Mouse (Mus musculus): ENCODE data around the gene Maf.

The Maf gene

DNA sequence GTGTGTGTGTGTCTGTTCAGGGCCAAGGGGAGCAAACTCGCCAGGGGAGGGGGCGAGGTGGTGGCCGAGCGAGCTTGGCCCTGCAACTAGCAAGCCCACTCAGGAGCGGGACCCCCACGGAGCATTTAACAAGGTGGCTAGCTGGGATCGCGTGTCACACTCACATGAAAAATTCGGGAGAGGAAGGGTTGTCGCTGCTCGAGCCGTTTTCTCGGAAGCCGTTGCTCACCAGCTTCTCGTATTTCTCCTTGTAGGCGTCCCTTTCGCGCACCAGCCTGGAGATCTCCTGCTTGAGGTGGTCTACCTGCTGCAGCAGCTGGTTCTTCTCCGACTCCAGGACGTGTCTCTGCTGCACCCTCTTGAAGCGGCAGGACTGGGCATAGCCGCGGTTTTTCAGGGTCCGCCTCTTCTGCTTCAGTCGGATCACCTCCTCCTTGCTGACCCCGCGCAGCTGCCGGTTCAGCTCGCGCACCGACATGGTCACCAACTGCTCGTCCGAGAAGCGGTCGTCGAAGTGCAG, 1.9 kb downstream of the Maf start:
- DNase-seq (ENCODE audit: low spot score in 2 of 2) = peak; percentile 48 to 51

DNA sequence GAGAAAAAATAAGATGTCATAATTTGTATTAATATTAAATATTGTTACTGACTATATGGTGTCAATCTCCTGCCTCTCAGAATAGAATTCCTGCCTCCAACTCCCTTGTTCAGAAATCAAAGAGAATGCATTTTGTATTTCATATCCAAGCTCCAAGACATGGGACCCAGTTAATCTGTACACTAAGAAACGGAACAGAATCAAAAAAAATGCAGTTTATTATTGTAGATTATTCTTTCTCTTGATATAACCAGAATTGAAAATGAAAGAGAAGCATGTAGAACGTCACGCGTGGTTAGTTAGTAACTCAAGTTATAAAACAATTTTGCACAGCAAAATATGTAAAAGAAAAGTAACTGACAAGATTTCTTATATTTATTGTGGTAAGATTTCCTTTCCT, 4.5 kb downstream of the Maf start:
- no peak for DNase-seq (ENCODE audit: low spot score in 2 of 2)

DNA sequence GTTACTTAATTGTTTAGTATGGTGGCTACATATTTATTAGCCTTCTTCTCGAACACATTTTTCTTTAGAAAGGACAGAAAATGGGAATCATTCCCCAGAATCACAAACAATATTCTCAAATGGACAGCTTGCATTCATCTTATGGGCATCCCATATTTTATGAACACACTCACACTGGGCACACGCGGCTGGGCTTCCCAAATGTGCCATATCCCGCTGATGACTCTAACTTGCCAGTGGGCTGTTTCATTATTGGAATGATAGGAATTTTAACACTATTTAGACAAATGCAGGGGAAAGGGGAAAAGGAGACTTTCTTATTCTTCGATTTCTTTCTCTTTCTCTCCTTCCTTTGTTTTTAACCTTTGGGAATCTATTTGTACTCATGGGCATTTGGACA, 6.6 kb downstream of the Maf start:
- DNase-seq (ENCODE audit: low spot score in 2 of 2) = no peak

DNA sequence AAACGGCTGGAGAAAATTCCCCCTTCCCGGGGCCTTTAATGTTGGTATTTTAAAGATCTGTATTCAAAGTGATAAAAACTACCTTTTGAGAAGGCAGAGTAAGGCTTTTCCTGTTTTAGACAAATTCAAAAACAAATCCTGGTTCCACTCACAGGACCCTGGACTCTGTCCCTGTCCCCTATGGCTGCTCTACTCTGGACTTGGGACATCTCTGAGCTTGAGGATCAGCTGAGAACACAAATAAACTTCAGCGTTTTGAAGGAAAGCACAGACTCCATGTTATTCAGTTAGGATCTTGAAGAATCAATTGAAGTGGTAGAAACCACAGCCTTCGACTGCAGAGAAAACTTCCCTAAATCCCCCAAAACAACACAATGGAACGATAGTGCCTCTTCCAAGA, 8.4 kb downstream of the Maf start:
- no peak for DNase-seq (ENCODE audit: low spot score in 2 of 2)

DNA sequence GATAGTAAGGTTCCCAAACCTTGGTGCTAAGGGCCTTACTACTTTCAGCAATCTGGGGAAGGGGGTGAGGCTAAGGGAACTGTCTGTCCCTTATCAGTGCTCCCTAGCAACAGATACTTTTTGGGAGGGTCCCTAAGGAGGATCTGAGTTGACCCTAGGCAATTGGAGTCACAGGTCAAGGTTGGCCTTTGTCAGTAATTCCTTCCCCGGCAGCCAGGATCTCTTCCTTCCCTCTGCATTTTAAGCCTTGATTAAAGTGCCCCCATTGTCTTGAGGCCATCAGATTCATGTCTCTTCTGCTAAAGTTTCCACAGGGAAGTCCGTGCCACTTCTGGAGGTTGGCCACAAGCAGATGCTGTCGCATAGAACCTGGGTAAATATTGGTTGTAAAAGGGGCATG, 10.2 kb downstream of the Maf start:
- no peak for DNase-seq (ENCODE audit: low spot score in 2 of 2)

DNA sequence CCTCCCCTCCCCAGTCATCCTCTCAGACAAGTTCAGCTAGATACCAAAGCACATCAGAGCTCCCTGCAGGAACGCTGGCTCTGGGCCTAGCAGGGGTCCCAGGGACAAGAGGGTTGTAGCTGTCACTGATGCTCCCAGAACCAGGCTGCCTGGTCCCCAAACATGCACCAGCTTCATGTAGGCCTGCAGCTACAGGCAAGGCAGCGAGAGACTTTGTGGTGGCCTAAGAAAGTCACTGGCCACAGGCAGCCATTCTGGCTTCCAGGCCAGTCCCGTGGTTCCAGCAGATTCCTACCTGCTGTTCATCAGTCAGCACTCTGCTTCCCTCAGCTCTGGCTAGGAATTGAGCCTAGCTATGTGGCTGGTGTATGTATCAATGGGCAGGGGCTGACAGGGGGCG, 10.9 kb downstream of the Maf start:
- no peak for DNase-seq (ENCODE audit: low spot score in 2 of 2)

DNA sequence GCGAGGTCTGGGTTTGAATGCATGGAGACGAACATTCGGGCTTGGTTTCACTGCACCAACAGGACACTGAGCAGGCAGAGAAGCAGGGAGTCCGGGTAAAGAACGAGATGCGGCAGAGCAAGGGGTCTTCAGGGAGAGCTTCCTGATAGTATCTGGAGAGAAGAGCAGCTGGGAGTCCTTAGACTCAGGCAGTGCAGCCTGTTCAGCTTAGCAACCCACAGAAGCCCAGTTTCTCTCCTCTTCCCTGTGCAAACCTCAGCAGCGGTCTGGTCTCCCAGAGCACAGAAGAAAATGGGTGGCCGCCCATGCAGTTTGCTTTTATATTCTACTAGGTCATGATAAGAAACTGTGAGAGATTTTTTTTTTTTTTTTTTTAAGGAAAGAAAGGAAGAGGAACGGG, 20.2 kb downstream of the Maf start:
- DNase-seq (ENCODE audit: low spot score in 2 of 2) = no peak

DNA sequence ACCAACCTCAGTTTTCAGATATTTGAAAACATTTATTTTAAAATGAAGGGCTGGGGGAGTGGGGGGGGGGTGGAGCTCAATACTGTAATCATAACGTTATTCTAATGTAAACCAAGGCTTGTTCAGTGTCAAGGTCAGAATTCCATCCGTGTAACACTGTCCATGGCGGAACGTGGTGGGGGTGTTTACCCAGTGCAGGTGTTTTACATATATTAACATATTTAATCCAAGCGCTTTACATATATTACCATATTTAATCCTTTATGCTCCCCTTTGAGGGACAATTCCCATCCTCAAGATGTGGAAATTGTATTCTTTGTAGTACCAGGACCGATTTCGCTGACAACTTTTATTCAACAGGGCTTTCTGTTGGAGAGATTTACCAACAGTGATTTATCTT, 24.3 kb downstream of the Maf start:
- no peak for DNase-seq (ENCODE audit: low spot score in 2 of 2)

DNA sequence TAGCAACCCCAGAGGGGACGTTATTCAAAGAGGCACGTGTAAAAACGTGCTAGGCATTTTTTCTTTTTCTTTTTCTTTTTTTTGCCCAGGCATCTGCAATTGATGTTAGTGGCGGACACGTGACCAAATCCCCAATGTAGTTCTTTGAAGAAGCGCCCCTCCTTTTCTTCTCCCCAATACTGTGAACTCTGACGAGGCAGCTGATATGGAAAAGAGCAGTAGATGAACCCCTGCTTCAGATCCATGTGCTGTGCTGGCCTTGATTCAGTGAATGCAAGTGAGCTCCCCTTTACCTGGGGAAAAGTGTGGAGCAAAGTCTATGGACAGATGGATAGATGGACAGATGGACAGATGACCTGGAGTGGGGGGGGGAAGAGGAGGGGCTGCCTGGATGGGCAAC, 28.1 kb downstream of the Maf start:
- DNase-seq (ENCODE audit: low spot score in 2 of 2) = no peak

DNA sequence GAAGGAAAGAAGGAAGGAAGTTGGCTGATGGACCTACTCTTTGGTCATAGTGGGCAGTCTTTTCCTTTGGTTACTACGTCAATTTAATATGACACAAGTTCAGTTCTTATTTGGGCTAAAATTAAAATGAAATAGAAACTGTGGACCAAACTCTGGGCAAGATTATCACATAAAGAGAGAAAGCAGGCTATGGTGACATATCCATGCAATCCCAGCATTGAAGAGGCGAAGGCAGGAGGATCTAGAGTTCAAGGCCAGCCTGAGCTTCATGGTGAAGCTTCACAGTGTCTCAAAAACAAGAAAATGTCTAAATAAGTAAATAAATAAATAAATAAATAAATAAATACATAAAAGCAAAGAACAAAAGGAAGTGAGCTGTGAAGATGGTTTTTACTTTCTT, 42.7 kb downstream of the Maf start:
- DNase-seq (ENCODE audit: low spot score in 2 of 2) = no peak

DNA sequence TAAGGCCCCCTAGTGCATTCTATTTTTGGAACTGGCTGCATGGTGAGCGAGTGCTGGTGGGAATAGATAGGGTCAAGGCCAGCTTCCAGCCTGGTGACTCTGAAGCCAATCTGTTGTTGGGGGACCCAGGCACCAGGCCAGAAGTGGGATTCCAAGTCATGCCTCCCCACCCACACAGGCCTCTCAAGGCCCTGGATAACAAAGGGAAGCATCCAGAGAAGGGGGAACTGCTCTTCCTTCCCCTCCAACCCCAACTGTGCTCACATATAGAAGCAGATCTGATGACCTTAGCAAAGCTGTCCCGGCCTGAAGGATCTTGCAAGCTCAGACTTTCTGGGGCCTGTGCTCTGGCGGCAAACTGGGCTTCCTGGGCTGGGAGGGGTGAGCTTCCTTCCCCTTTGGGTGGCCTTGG, 57.5 kb downstream of the Maf start:
- DNase-seq (ENCODE audit: low spot score in 2 of 2) = peak; percentile 59 to 68

DNA sequence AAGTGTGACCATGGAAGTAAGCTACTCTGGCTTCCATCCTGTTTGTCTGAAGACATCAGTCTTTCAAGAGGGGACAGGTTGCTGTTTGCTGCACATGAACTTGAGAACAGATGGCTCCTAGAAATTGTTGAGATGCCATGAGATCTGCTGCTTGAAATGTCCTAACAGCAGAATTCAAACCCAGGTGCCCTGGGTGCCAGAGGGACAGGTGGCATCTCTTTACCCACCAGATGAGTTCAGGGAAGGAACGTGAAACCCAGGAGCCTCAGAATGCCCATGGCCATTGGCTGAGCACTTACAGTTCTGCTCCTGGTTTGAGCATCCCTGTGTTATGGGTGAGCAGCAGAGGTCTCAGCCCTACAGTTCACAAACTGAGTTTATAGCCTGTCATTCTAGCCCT, 62.5 kb downstream of the Maf start:
- no peak for DNase-seq (ENCODE audit: low spot score in 2 of 2)

DNA sequence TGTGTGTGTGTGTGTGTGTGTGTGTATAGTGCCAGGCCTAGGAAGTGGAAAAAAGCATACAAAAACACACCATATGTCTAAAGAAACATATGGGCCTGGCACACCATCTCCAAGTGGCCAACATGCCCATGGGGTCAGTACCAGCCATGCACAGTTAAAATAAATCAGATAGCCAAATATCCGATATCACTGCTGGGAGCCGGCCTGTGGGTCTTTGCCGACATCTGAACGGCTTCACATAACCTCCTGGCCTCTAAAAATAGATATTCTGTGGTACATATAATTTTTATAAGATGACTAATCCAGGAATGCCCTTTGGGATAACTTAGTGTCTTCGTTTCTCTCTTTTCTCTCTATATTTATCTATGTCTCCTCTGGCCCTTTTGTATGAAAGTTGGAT, 65.7 kb downstream of the Maf start:
- DNase-seq (ENCODE audit: low spot score in 2 of 2) = no peak

DNA sequence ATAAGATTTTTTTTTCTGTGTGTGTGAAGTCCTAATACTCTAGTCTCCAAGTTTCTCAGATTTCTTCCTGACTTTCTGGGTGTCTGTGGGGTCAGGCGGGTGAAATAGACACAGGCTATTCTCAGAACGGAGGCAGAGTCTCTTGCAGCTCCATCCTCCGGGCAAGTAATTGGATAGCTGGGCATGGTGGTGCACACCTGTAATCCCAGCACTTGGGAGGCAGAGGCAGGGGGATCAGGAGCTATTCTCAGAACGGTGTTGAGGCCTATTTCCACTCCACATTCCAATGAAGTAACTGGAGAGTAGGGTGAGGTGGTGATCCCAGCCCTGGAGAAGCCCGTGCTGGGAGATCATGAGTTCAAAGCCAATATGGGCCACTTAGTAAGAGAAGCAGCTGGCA, 67.6 kb downstream of the Maf start:
- no peak for DNase-seq (ENCODE audit: low spot score in 2 of 2)

DNA sequence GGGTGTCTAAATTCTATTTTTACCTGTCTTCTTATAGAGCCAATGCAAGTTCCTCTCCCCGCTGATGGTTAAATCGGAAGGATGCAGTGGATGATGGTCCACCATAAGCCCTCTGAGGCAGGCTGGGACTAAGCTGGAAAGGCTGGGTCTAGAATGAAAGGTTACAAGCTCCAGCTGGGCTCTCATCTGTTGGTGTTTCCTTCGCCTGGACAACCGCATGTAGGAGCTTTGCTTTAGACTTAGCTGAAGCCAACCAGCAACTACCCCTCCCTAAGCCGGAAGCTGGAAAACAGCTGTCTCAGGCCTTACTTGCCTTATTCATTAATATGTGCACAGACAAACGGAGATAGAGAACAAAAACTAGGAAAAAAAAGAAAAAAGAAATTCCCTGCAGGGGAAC, 70.8 kb downstream of the Maf start:
- DNase-seq (ENCODE audit: low spot score in 2 of 2) = no peak

Measured in right cerebral cortex, postnatal 10 days (tissue).